Mouse (Mus musculus) liver, embryonic 14.5 days (tissue): ENCODE measurements around the gene Slc7a10. TPM values are rescaled to one million over a fixed set of nuclear protein-coding genes. Genes with fewer than 3 reads are reported as not detected.

ENCODE experiments used
- ATAC-seq: fragments of 200-750 bp; cut with Nextera tagmentation; 2 replicates; pipeline ENCODE4 v1.8.0; 2017; ENCODE audit warnings: moderate number of reproducible peaks, mild to moderate bottlenecking, moderate library complexity; ENCODE audit not compliant: insufficient read depth
- DNase-seq, 3 experiments: peaks; one replicate each; pipeline ENCODE4 v3.0.0-alpha.2; 2012 to 2013; ENCODE audit warnings: low read depth in 3 of 3, low spot score in 3 of 3
- H3K27ac ChIP-seq: fragments of 300-500 bp; sonication (generic); 2 replicates; pipeline ENCODE4 v1.5.1; 2014; ENCODE audit warnings: moderate library complexity, mild to moderate bottlenecking, control low read depth, inconsistent platforms
- H3K27me3 ChIP-seq: fragments of 300-500 bp; sonication (generic); 2 replicates; pipeline ENCODE4 v1.6.1; 2014; ENCODE audit warnings: mild to moderate bottlenecking, low read length, moderate library complexity; ENCODE audit not compliant: control insufficient read depth, insufficient read depth
- H3K36me3 ChIP-seq: fragments of 300-500 bp; sonication (generic); replicated peaks from 2 replicates; pipeline ENCODE4 v1.6.1; 2014; ENCODE audit warnings: low read depth; ENCODE audit not compliant: control insufficient read depth, insufficient read depth
- H3K4me1 ChIP-seq, 2 experiments: fragments of 200-500 bp in 1 of 2; fragments of 300-500 bp in 1 of 2; sonication (generic) in 1 of 2; replicated peaks; 2 replicates each; pipeline ENCODE4 v1.6.1; 2012 to 2014; ENCODE audit warnings: antibody characterized with exemption in 1 of 2, inconsistent platforms in 1 of 2, low read length in 1 of 2; ENCODE audit not compliant: control insufficient read depth in 2 of 2, insufficient read depth in 2 of 2
- H3K4me2 ChIP-seq: fragments of 300-500 bp; sonication (generic); 2 replicates; pipeline ENCODE4 v1.6.1; 2014; ENCODE audit warnings: low read depth, mild to moderate bottlenecking, control low read depth, moderate library complexity
- H3K4me3 ChIP-seq, 2 experiments: fragments of 200-500 bp in 1 of 2; fragments of 300-500 bp in 1 of 2; sonication (generic) in 1 of 2; 2 replicates each; pipeline ENCODE4 v1.5.1; 2012 to 2014; ENCODE audit warnings: low read depth in 2 of 2, low read length in 2 of 2, mild to moderate bottlenecking in 2 of 2, control low read depth in 1 of 2, inconsistent platforms in 1 of 2, moderate library complexity in 1 of 2; ENCODE audit not compliant: insufficient read depth in 1 of 2
- H3K9ac ChIP-seq: fragments of 300-500 bp; sonication (generic); replicated peaks from 2 replicates; pipeline ENCODE4 v1.6.1; 2014; ENCODE audit warnings: mild to moderate bottlenecking, control low read depth, moderate library complexity
- H3K9me3 ChIP-seq: fragments of 300-500 bp; sonication (generic); 2 replicates; pipeline ENCODE4 v1.6.1; 2016; ENCODE audit warnings: low read length, mixed read lengths; ENCODE audit not compliant: control insufficient read depth
- CTCF ChIP-seq: IDR thresholded peaks from 2 replicates; pipeline ENCODE4 v1.5.1; 2016; ENCODE audit warnings: antibody characterized with exemption, low read depth, control low read depth
- EP300 ChIP-seq: IDR thresholded peaks from 2 replicates; pipeline ENCODE4 v1.6.1; 2016; ENCODE audit warnings: antibody characterized with exemption, low read depth
- WGBS: fragments of 180-500 bp; shearing (Covaris S2); extraction: QIAGEN DNeasy Blood & Tissue Kit; methylation state at CpG from one replicate; pipeline ENCODE4 v1.1.7; 2014; ENCODE audit not compliant: insufficient replicate concordance; 5-methylcytosine and 5-hydroxymethylcytosine counted together
- polyA plus RNA-seq, 2 experiments: library from polyadenylated mRNA; depleted of rRNA in 1 of 2; stranded (reverse) in 1 of 2; unstranded in 1 of 2; fragments of >200 nt; fragmentation: Nextera tagmentation in 1 of 2; extraction: Ambion mirVana in 1 of 2; gene quantifications; 2 replicates each; pipeline versions ENCODE4 v1.2.1 to v1.2.3; 2012 to 2014

Gene Slc7a10
- polyA plus RNA-seq, 2 experiments, result 0.22 to 0.29 TPM

DNA sequence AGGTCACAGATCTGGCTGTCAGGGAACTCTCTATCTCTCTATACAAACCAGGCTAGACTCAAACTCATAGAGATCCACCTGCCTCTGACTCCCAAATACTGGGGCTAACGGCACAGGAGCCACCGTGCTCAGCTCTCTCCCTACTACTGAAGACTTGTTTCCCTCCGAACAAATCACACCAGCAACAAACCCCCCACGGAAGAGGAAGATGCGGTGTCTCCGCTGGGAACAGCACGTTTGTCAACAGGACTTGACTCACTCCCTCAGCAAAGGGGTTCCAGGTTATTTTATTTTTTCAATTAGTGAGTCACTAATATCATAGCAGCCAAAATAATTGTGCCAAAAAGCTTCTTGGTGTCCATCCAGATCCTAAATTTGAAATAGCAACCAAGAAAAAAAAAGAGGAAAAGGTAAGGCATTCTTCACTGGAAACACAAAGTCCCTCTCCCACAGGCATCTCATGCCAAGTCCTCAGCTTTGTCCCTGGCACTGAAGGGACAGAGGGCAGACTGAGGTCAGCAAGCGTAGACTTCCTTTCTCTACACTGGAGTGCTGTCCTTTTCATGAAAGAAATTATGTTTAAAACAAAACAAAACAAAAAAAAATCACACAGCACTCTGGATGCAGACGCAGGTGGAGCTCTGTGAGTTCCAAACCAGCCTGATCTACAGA lies 34.6 kb downstream of the Slc7a10 start:
- ATAC-seq, result no peak
- TF ChIP-seq EP300 (no peak), CTCF (no peak)
- DNase-seq, result no peak

DNA sequence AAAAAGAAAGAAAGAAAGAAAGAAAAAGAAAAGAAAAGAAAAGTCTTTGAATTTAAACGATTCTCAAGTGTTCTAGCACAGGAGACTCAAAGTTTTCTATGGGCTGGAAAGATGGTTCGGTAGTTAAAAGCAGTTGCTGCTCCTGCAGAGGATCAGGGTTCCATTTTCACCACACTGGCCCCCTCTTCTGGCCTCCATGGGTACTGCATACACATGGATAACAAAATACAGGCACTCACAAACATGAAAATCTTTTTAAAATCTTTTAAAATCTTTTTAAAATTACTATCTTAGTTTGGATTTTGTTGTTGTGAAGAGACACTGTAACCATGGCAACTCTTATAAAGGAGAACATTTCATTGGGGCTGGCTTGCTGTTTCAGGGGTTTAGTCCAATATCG lies 44.1 kb downstream of the Slc7a10 start:
- no peak overlapping the region for H3K4me2 ChIP-seq
- no peak overlapping the region for H3K9ac ChIP-seq
- no peaks in the 10 kb centered on the region for H3K36me3 ChIP-seq
- no peaks in the 10 kb centered on the region; the same call in 1 of the 2 replicates for H3K9me3 ChIP-seq
- no peak for ATAC-seq
- TF ChIP-seq CTCF (peak; percentile 43; the same call in 1 of the 2 replicates), EP300 (no peak)
- no peak for DNase-seq
- peaks cover 0 to 5% of the 10 kb centered on the region in 2 experiments; a peak in 3 of 4 replicates for H3K4me1 ChIP-seq
- H3K27ac ChIP-seq, result no peak overlapping the region
- WGBS, result 61% methylated on average over 3 of the region's 3 CpGs
- no peaks in the 10 kb centered on the region for H3K27me3 ChIP-seq
- H3K4me3 ChIP-seq, result no peak overlapping the region

More for the DNA sequence above, 34.6 kb downstream of the Slc7a10 start:
- Histone ChIP-seq H3K4me3 (no peak overlapping the region), H3K9ac (no peak overlapping the region), H3K36me3 (no peaks in the 10 kb centered on the region), H3K9me3 (no peaks in the 10 kb centered on the region), H3K4me1 (no peaks in the 10 kb centered on the region), H3K4me2 (no peak overlapping the region), H3K27ac (no peak overlapping the region), H3K27me3 (peaks cover 5% of the 10 kb centered on the region)
- WGBS, result 52% methylated on average over 9 of the region's 9 CpGs

- Histone ChIP-seq H3K4me2 (no peak overlapping the region), H3K9ac (no peak overlapping the region), H3K27ac (no peak overlapping the region), H3K9me3 (no peaks in the 10 kb centered on the region; the same call in 1 of the 2 replicates), H3K4me1 (peaks cover 3 to 10% of the 10 kb centered on the region in 2 experiments; a peak in 3 of 4 replicates), H3K36me3 (no peaks in the 10 kb centered on the region), H3K27me3 (no peaks in the 10 kb centered on the region), H3K4me3 (no peak overlapping the region)
- TF ChIP-seq CTCF, result no peak
- TF ChIP-seq EP300, result no peak
- no peak for ATAC-seq
- 63% methylated on average over 13 of the region's 13 CpGs for WGBS
- DNase-seq, result no peak
These were observed 46.7 kb downstream of the Slc7a10 start for GRCm38 (mm10) chr7:35232796-35233455.

GRCm38 (mm10) chr7:35233861-35234260 lies 47.7 kb downstream of the Slc7a10 start:
- 57% methylated on average over 12 of the region's 12 CpGs for WGBS
- Histone ChIP-seq H3K9ac (peak overlapping the region; percentile 64), H3K4me3 (peak overlapping the region; percentile 74 to 96), H3K36me3 (no peaks in the 10 kb centered on the region), H3K9me3 (no peaks in the 10 kb centered on the region; the same call in 1 of the 2 replicates), H3K27me3 (no peaks in the 10 kb centered on the region), H3K4me2 (peak overlapping the region; percentile 89), H3K4me1 (peaks cover 3 to 10% of the 10 kb centered on the region in 2 experiments; a peak in 3 of 4 replicates), H3K27ac (no peak overlapping the region)
- TF ChIP-seq EP300 (no peak), CTCF (no peak)
- ATAC-seq (no peak), DNase-seq (no peak)
